Mouse (Mus musculus): ENCODE data around the gene Plekhg5. TPM values are rescaled to one million over a fixed set of nuclear protein-coding genes. Genes with fewer than 3 reads are reported as not detected.

The Plekhg5 gene
- total and polyA plus RNA-seq, 2 experiments from 2014 or later, result 10.6 to 18.0 TPM

- Histone ChIP-seq H3K27me3 (ENCODE audit: control insufficient read depth, insufficient read depth, low read length) (peaks cover 97% of the 10 kb centered on the region), H3K4me3 (ENCODE audit: low read depth, low read length) (peak overlapping the region; percentile 33), H3K27ac (ENCODE audit: low read depth) (no peak overlapping the region), H3K9me3 (replicated peaks; ENCODE audit: control insufficient read depth, low read length) (no peaks in the 10 kb centered on the region), H3K36me3 (replicated peaks; ENCODE audit: control insufficient read depth, insufficient read depth, low read length) (no peaks in the 10 kb centered on the region), H3K4me1 (ENCODE audit: control insufficient read depth, insufficient read depth) (peaks cover 21% of the 10 kb centered on the region), H3K9ac (replicated peaks; ENCODE audit: low read depth, low read length) (no peak overlapping the region), H3K4me2 (ENCODE audit: low read depth, low read length) (peak overlapping the region; percentile 56)
- ATAC-seq (ENCODE audit: insufficient read depth, low read depth), result no peak
- no peak for DNase-seq (ENCODE audit: low spot score)
- 3% methylated on average over 12 of the region's 12 CpGs for WGBS
- no peak for TF ChIP-seq CTCF (IDR thresholded peaks at IDR 0.05; ENCODE audit: low read depth)
- no peak for TF ChIP-seq EP300 (IDR thresholded peaks at IDR 0.05; ENCODE audit: low read depth)
Measured at GRCm38 (mm10) chr4:152121183-152121505, 48.8 kb downstream of the Plekhg5 start.

GRCm38 (mm10) chr4:152124361-152124961 lies 52.2 kb downstream of the Plekhg5 start:
- H3K4me1 ChIP-seq (ENCODE audit: control insufficient read depth, insufficient read depth), result peaks cover 25% of the 10 kb centered on the region
- WGBS, result 12% methylated on average over 13 of the region's 13 CpGs
- peak overlapping the region; percentile 68; the same call in 1 of the 2 replicates for H3K4me2 ChIP-seq (ENCODE audit: low read depth, low read length)
- H3K36me3 ChIP-seq (replicated peaks; ENCODE audit: control insufficient read depth, insufficient read depth, low read length), result no peaks in the 10 kb centered on the region
- TF ChIP-seq CTCF (IDR thresholded peaks at IDR 0.05; ENCODE audit: low read depth), result no peak
- no peak for TF ChIP-seq EP300 (IDR thresholded peaks at IDR 0.05; ENCODE audit: low read depth)
- ATAC-seq (ENCODE audit: insufficient read depth, low read depth) (no peak), DNase-seq (ENCODE audit: low spot score) (no peak)
- peak overlapping the region; percentile 45; the same call in 1 of the 2 replicates for H3K4me3 ChIP-seq (ENCODE audit: low read depth, low read length)
- no peak overlapping the region for H3K9ac ChIP-seq (replicated peaks; ENCODE audit: low read depth, low read length)
- no peak overlapping the region for H3K27ac ChIP-seq (ENCODE audit: low read depth)
- no peaks in the 10 kb centered on the region for H3K9me3 ChIP-seq (replicated peaks; ENCODE audit: control insufficient read depth, low read length)
- H3K27me3 ChIP-seq (ENCODE audit: control insufficient read depth, insufficient read depth, low read length), result peaks cover 98% of the 10 kb centered on the region

DNA sequence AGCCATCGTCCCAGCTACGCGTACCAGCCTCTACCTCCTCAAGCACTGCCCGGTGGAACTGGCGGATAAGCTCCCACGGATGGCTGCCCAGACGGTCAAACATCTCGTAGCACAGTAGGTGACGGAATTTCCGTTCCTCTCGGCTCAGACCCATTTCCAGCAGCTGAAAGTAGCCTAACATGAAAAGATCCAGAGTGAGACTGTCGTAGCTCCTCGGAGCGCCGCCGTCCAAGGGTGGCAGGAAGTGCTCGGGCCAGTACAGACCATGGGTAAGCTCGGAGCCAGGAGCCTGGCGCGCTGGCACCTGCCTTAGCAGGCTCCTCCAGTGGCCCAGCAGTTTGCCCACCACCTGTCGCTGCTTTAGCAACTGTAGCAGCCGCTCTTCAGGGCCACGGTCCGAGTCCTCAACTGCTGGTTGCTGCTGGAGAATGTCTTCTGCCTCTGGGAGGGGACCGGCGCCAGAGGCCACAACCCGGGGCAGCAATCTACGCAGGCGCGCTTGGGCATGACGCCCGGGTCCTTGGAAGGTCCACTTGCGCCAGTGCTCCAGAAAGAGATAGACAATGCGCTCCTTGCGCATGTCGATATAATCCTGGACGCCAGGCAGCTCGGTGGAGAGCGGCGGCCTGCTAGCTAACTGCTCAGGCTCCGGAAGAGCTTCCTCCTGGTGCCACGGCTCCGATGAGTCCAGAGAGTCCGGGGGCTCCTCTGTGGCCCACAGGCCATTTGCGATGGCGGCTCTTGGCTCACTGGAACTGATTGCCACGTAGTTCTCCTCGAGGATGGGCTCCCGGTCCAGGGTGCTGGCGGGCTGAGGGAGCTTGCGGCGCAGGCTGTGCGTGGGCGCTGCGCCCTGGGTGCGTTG lies 53.1 kb downstream of the Plekhg5 start:
- peaks cover 98% of the 10 kb centered on the region for H3K27me3 ChIP-seq (ENCODE audit: control insufficient read depth, insufficient read depth, low read length)
- H3K27ac ChIP-seq (ENCODE audit: low read depth), result no peak overlapping the region
- peaks cover 25% of the 10 kb centered on the region for H3K4me1 ChIP-seq (ENCODE audit: control insufficient read depth, insufficient read depth)
- H3K9ac ChIP-seq (replicated peaks; ENCODE audit: low read depth, low read length), result peak overlapping the region; percentile 23; the same call in 1 of the 2 replicates
- peak overlapping the region; percentile 68 for H3K4me2 ChIP-seq (ENCODE audit: low read depth, low read length)
- H3K4me3 ChIP-seq (ENCODE audit: low read depth, low read length), result peak overlapping the region; percentile 45
- H3K9me3 ChIP-seq (replicated peaks; ENCODE audit: control insufficient read depth, low read length), result no peaks in the 10 kb centered on the region
- DNase-seq (ENCODE audit: low spot score) (no peak), ATAC-seq (ENCODE audit: insufficient read depth, low read depth) (peak; percentile 25)
- WGBS, result 5% methylated on average over 56 of the region's 56 CpGs
- no peak for TF ChIP-seq CTCF (IDR thresholded peaks at IDR 0.05; ENCODE audit: low read depth)
- no peak for TF ChIP-seq EP300 (IDR thresholded peaks at IDR 0.05; ENCODE audit: low read depth)
- no peaks in the 10 kb centered on the region for H3K36me3 ChIP-seq (replicated peaks; ENCODE audit: control insufficient read depth, insufficient read depth, low read length)

- Histone ChIP-seq H3K27me3 (ENCODE audit: control insufficient read depth, insufficient read depth, low read length) (peaks cover 98% of the 10 kb centered on the region), H3K4me2 (ENCODE audit: low read depth, low read length) (peak overlapping the region; percentile 68), H3K9me3 (replicated peaks; ENCODE audit: control insufficient read depth, low read length) (no peaks in the 10 kb centered on the region), H3K4me3 (ENCODE audit: low read depth, low read length) (peak overlapping the region; percentile 45), H3K9ac (replicated peaks; ENCODE audit: low read depth, low read length) (no peak overlapping the region), H3K36me3 (replicated peaks; ENCODE audit: control insufficient read depth, insufficient read depth, low read length) (no peaks in the 10 kb centered on the region), H3K4me1 (ENCODE audit: control insufficient read depth, insufficient read depth) (peaks cover 25% of the 10 kb centered on the region), H3K27ac (ENCODE audit: low read depth) (no peak overlapping the region)
- 6% methylated on average over 65 of the region's 65 CpGs for WGBS
- ATAC-seq (ENCODE audit: insufficient read depth, low read depth) (no peak), DNase-seq (ENCODE audit: low spot score) (no peak)
- TF ChIP-seq EP300 (IDR thresholded peaks at IDR 0.05; ENCODE audit: low read depth) (no peak), CTCF (IDR thresholded peaks at IDR 0.05; ENCODE audit: low read depth) (no peak)
Measured at GRCm38 (mm10) chr4:152126026-152126920, 54.0 kb downstream of the Plekhg5 start.

- Histone ChIP-seq H3K9me3 (replicated peaks; ENCODE audit: control insufficient read depth, low read length) (no peaks in the 10 kb centered on the region), H3K27ac (ENCODE audit: low read depth) (no peak overlapping the region), H3K4me1 (ENCODE audit: control insufficient read depth, insufficient read depth) (peaks cover 28% of the 10 kb centered on the region), H3K36me3 (replicated peaks; ENCODE audit: control insufficient read depth, insufficient read depth, low read length) (no peaks in the 10 kb centered on the region), H3K4me2 (ENCODE audit: low read depth, low read length) (no peak overlapping the region), H3K4me3 (ENCODE audit: low read depth, low read length) (no peak overlapping the region), H3K27me3 (ENCODE audit: control insufficient read depth, insufficient read depth, low read length) (peaks cover 100% of the 10 kb centered on the region), H3K9ac (replicated peaks; ENCODE audit: low read depth, low read length) (no peak overlapping the region)
- ATAC-seq (ENCODE audit: insufficient read depth, low read depth) (no peak), DNase-seq (ENCODE audit: low spot score) (no peak)
- WGBS, result 89% methylated on average over 11 of the region's 11 CpGs
- TF ChIP-seq EP300 (IDR thresholded peaks at IDR 0.05; ENCODE audit: low read depth), result no peak
- TF ChIP-seq CTCF (IDR thresholded peaks at IDR 0.05; ENCODE audit: low read depth), result no peak
Measured at GRCm38 (mm10) chr4:152127884-152128283, 55.6 kb downstream of the Plekhg5 start.

All from heart, postnatal 0 days (tissue).